Mouse (Mus musculus): Measurements from ENCODE around the gene Abca4. TPM values are rescaled to one million over a fixed set of nuclear protein-coding genes. Genes with fewer than 3 reads are reported as not detected.

Abca4 gene
- polyA plus RNA-seq, 1 experiment = 3.7 TPM

DNA sequence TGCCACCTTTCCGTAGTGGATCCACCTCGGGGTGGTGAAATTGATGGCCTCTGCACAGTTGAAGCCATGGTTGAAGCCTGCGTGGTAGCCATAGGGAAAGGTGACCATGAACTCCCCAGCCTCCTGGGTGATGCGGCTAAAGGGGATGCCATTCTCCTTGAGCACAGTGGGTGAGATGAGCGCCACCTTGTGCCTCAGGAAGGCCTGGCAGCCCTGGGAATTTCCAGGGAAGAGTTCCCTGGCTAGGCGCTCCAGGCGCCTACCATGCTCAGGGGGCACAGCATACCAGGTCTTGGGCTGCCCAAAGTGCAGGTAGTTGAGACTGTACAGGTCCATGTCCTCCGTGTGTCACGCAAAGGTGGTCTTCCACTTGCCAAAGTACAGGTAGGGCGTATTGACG lies 139.9 kb downstream of the Abca4 start:
- Histone ChIP-seq H3K4me3 (ENCODE audit: insufficient read depth, low read length) (no peak overlapping the region), H3K4me1 (ENCODE audit: control insufficient read depth, insufficient read depth, low read length) (no peaks in the 10 kb centered on the region), H3K27ac (ENCODE audit: insufficient read depth, low read length) (no peak overlapping the region)
- TF ChIP-seq POLR2A (IDR thresholded peaks at IDR 0.05; ENCODE audit: extremely low read depth, insufficient read depth, low read length) = no peak
- TF ChIP-seq CTCF (IDR thresholded peaks at IDR 0.05; ENCODE audit: extremely low read depth, insufficient read depth, low read length) = peak; percentile 30; the same call in 1 of the 2 replicates

DNA sequence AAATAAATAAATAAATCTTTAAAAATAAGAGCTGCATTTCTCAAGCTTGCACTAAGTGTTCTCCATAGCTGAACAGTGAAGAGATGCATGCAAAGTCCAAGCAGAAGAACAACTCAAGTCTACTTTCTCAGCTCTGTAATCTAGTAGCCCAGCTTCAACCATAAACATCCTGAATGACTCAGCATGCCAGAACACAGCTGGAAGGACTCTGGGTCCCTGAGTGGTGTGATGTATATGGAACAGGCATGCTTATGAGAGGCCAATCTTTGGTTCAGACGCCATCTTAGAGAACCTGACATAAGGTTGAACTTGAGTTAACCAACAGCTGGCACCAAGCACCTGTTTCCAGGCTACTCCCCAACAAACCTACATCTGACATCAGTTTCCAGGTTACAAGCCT lies 142.7 kb downstream of the Abca4 start:
- Histone ChIP-seq H3K27ac (ENCODE audit: insufficient read depth, low read length) (no peak overlapping the region), H3K4me3 (ENCODE audit: insufficient read depth, low read length) (no peak overlapping the region), H3K4me1 (ENCODE audit: control insufficient read depth, insufficient read depth, low read length) (no peaks in the 10 kb centered on the region)
- TF ChIP-seq CTCF (IDR thresholded peaks at IDR 0.05; ENCODE audit: extremely low read depth, insufficient read depth, low read length) (no peak), POLR2A (IDR thresholded peaks at IDR 0.05; ENCODE audit: extremely low read depth, insufficient read depth, low read length) (no peak)

DNA sequence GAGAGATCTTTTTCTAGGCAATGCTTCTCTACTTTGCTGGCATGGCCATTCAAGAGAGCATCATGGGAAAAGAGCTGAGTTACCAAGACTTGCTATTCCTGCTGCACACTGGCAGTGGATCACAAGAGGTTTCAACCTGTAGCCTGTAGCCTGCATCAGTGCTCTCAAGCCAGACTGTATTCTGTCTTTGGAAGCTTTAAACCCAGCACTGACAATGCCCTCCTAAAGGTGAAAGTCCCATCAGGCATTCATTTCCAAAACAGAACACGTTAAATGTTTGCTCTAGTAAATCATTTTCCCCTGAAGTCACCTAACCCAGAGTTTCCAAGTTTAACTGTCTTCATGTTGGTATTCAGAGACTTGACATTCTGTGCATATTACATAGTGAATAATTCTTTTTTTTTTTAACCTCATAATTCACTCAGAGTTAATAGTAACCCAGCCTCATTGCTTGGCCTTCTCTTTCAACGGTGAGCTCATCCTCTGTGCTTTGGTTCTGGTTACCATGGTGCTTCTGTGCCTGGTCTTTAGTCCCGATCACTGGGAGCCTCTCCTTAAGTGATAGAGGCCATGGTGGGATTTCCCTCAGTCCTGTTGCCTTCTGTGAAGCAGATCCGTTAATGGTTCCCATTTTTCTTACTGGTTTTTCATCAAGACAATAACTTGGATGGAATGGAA lies 152.5 kb downstream of the Abca4 start:
- H3K27ac ChIP-seq (ENCODE audit: insufficient read depth, low read length) = no peak overlapping the region
- peaks cover 1% of the 10 kb centered on the region; the same call in 1 of the 2 replicates for H3K4me1 ChIP-seq (ENCODE audit: control insufficient read depth, insufficient read depth, low read length)
- no peak overlapping the region for H3K4me3 ChIP-seq (ENCODE audit: insufficient read depth, low read length)
- TF ChIP-seq CTCF (IDR thresholded peaks at IDR 0.05; ENCODE audit: extremely low read depth, insufficient read depth, low read length) (no peak), POLR2A (IDR thresholded peaks at IDR 0.05; ENCODE audit: extremely low read depth, insufficient read depth, low read length) (no peak)

DNA sequence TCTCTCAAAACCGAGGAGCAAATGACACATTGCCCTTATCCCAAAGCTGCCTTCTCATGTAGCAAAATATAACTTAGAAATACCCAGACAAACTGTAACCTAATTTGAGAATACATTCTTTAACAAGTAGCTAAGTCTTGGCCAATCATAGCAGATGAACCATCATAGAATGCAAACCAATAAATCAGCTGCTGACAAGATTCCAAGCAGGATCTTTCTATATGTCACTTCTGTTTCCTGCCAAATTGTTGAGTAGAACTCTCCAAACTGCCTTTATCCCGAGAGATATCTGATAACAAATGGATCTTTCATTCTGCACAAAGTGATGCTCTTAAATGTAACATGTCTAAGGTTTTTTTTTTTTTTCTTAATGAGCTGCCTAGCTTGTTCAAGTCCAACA lies 154.3 kb downstream of the Abca4 start:
- H3K27ac ChIP-seq (ENCODE audit: insufficient read depth, low read length) = no peak overlapping the region
- no peak for TF ChIP-seq CTCF (IDR thresholded peaks at IDR 0.05; ENCODE audit: extremely low read depth, insufficient read depth, low read length)
- no peak for TF ChIP-seq POLR2A (IDR thresholded peaks at IDR 0.05; ENCODE audit: extremely low read depth, insufficient read depth, low read length)
- H3K4me3 ChIP-seq (ENCODE audit: insufficient read depth, low read length) = no peak overlapping the region
- peaks cover 1% of the 10 kb centered on the region; the same call in 1 of the 2 replicates for H3K4me1 ChIP-seq (ENCODE audit: control insufficient read depth, insufficient read depth, low read length)

DNA sequence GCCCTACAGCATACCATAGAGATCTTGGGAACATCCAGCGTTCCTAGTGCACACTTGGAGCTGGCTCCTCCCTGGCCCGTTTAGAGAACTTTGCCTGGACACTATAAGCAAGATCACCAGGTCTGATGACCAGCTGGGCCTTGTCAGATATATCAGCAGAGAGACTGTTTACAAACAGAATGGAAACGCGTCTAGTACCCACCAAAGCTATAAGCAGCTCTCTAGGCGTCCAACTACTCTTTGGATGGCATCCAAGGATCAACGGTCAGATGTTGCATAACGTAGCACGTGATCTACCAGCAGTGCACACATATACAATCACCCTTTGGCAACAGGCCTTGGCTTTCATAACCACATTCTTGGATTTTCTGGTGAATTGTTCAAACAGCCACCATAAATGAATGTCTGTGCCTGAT lies 154.7 kb downstream of the Abca4 start:
- Histone ChIP-seq H3K27ac (ENCODE audit: insufficient read depth, low read length) (no peak overlapping the region), H3K4me3 (ENCODE audit: insufficient read depth, low read length) (no peak overlapping the region), H3K4me1 (ENCODE audit: control insufficient read depth, insufficient read depth, low read length) (peaks cover 1% of the 10 kb centered on the region; the same call in 1 of the 2 replicates)
- no peak for TF ChIP-seq CTCF (IDR thresholded peaks at IDR 0.05; ENCODE audit: extremely low read depth, insufficient read depth, low read length)
- TF ChIP-seq POLR2A (IDR thresholded peaks at IDR 0.05; ENCODE audit: extremely low read depth, insufficient read depth, low read length) = no peak

DNA sequence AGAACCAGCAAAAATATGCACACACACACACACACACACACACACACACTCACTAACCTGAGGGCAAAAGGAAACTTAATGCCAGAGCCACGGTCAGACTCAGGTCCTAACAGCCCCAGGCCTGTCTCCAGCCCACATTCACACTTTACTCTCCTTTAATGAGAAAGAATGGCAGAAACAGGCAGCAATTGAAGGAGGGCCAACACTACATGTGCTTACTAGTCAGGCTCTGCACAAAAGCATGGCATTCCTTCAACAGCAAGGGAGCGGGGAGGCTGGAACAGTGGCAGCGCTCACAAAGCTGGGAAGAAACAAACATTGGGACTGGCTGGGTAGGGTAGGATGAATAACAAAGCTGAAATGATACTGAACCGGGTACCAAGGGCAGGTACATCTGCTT lies 155.4 kb downstream of the Abca4 start:
- Histone ChIP-seq H3K4me3 (ENCODE audit: insufficient read depth, low read length) (no peak overlapping the region), H3K27ac (ENCODE audit: insufficient read depth, low read length) (no peak overlapping the region), H3K4me1 (ENCODE audit: control insufficient read depth, insufficient read depth, low read length) (peaks cover 1% of the 10 kb centered on the region; the same call in 1 of the 2 replicates)
- TF ChIP-seq POLR2A (IDR thresholded peaks at IDR 0.05; ENCODE audit: extremely low read depth, insufficient read depth, low read length) (no peak), CTCF (IDR thresholded peaks at IDR 0.05; ENCODE audit: extremely low read depth, insufficient read depth, low read length) (no peak)

DNA sequence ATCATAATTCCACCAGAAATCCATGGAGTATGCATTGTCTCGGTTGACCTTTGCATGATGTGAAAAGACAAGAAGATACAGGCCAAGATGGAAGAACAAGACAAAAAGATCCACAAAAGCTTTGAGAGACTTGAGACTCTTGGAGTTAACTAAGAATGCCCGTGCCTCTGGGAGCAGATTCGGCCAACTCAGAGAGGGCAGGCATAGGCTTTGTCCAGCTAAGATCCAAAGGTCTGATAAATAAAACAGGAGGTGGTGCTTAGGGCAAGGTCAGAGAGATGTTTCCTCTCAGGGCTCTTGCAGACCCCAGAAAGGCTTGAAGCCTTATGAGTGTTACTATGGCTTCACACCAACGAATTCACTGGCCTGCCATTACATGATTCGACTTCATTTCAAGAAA lies 155.8 kb downstream of the Abca4 start:
- TF ChIP-seq CTCF (IDR thresholded peaks at IDR 0.05; ENCODE audit: extremely low read depth, insufficient read depth, low read length) (no peak), POLR2A (IDR thresholded peaks at IDR 0.05; ENCODE audit: extremely low read depth, insufficient read depth, low read length) (no peak)
- H3K27ac ChIP-seq (ENCODE audit: insufficient read depth, low read length) = no peak overlapping the region
- H3K4me1 ChIP-seq (ENCODE audit: control insufficient read depth, insufficient read depth, low read length) = peaks cover 1% of the 10 kb centered on the region; the same call in 1 of the 2 replicates
- no peak overlapping the region for H3K4me3 ChIP-seq (ENCODE audit: insufficient read depth, low read length)

DNA sequence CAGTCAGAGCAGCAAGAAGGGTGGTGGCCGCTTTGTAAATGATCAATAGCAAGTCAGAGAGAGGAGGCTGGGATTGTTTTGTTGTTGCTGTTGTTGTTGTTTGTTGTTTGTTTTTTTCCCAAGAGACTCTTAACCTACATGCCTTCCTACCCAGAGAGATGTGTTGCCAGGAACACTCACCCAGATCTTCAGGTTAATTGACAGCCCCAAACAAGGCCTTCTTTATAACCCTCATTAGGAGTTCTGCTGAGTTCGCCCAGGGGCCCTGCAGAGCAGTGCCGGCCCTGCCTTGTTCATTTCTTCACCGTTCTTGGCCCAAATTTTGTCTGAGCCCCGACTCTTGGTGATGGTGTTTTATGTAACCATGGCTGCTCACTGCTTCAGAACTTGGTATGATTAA lies 156.2 kb downstream of the Abca4 start:
- H3K4me1 ChIP-seq (ENCODE audit: control insufficient read depth, insufficient read depth, low read length) = peaks cover 1% of the 10 kb centered on the region; the same call in 1 of the 2 replicates
- no peak overlapping the region for H3K27ac ChIP-seq (ENCODE audit: insufficient read depth, low read length)
- H3K4me3 ChIP-seq (ENCODE audit: insufficient read depth, low read length) = no peak overlapping the region
- TF ChIP-seq POLR2A (IDR thresholded peaks at IDR 0.05; ENCODE audit: extremely low read depth, insufficient read depth, low read length) (no peak), CTCF (IDR thresholded peaks at IDR 0.05; ENCODE audit: extremely low read depth, insufficient read depth, low read length) (no peak)

DNA sequence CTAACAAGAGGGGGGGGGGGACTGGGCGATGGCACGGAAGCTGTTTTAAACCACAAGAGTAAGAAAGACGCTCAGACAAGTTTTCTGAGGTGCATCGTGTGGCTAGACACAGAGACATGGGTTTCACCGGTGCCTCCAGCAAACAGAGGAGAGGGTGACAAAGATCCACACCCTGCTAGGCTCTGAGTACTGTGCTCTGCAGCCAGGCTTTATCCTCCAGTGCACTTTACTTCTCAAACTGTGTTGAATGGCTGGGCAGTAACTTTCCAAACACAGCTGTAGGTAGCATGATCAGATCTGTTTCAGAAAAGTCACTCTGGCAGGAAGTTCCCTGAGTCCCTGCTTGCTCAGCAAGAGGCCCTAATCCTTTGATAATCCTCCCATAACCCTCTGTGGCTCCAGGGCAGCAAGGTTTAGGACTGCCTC lies 158.1 kb downstream of the Abca4 start:
- TF ChIP-seq POLR2A (IDR thresholded peaks at IDR 0.05; ENCODE audit: extremely low read depth, insufficient read depth, low read length) = no peak
- TF ChIP-seq CTCF (IDR thresholded peaks at IDR 0.05; ENCODE audit: extremely low read depth, insufficient read depth, low read length) = no peak
- no peak overlapping the region for H3K4me3 ChIP-seq (ENCODE audit: insufficient read depth, low read length)
- H3K27ac ChIP-seq (ENCODE audit: insufficient read depth, low read length) = no peak overlapping the region
- H3K4me1 ChIP-seq (ENCODE audit: control insufficient read depth, insufficient read depth, low read length) = peaks cover 1% of the 10 kb centered on the region; the same call in 1 of the 2 replicates

DNA sequence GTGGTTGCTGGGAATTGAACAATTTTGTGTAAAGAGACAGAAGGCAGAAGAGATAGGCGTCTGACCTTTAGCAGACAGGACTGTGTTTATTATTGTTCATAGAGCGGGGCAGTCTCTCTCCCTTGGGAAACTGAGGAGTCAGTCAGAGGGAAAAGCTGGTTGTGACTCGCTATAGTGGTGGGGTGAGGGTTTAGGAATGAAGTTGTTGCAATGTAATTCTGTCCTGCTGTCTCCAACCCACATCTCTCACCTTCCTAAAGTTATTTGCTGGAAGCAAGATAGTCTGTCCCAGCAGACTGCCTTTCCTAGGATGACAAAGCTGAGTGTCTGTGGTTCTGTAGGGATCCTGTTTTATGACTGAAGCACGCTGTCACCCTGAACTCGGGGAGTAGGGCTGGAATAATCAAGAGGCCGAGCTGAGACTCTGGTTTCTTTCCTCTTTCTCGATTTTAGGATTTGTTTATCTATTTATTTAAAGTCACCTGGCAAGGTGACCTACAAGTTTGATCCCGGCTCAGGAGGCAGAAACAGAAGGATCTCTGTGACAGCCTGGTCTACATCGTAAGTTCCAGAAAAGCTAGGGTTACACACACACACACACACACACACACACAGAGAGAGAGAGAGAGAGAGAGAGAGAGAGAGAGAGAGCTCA lies 159.6 kb downstream of the Abca4 start:
- Histone ChIP-seq H3K4me3 (ENCODE audit: insufficient read depth, low read length) (no peak overlapping the region), H3K27ac (ENCODE audit: insufficient read depth, low read length) (no peak overlapping the region), H3K4me1 (ENCODE audit: control insufficient read depth, insufficient read depth, low read length) (peaks cover 1% of the 10 kb centered on the region; the same call in 1 of the 2 replicates)
- TF ChIP-seq POLR2A (IDR thresholded peaks at IDR 0.05; ENCODE audit: extremely low read depth, insufficient read depth, low read length) (no peak), CTCF (IDR thresholded peaks at IDR 0.05; ENCODE audit: extremely low read depth, insufficient read depth, low read length) (no peak)
